Mouse (Mus musculus) forebrain, embryonic 14.5 days (tissue): Measurements from ENCODE around the gene Btla. TPM values are rescaled to one million over a fixed set of nuclear protein-coding genes. Genes with fewer than 3 reads are reported as not detected.
A peak's percentile ranks its signal among the peaks of the same experiment; 100 is the strongest.

Experiments used
- ATAC-seq: fragments of 200-750 bp; cut with Nextera tagmentation; 2 replicates; pipeline ENCODE4 v1.8.0; 2017; ENCODE audit warnings: mild to moderate bottlenecking, moderate library complexity
- DNase-seq: peaks from one replicate; pipeline ENCODE4 v3.0.0-alpha.2; 2015; ENCODE audit warnings: low spot score
- H3K27ac ChIP-seq: fragments of 300-500 bp; sonication (generic); 2 replicates; pipeline ENCODE4 v1.5.1; 2014; ENCODE audit warnings: low read depth, mild to moderate bottlenecking, control low read depth, low read length, moderate library complexity
- H3K27me3 ChIP-seq: fragments of 300-500 bp; sonication (generic); replicated peaks from 2 replicates; pipeline ENCODE4 v1.6.1; 2014; ENCODE audit warnings: low read length, control low read depth, mixed read lengths; ENCODE audit not compliant: control insufficient read depth, insufficient read depth
- H3K36me3 ChIP-seq: fragments of 300-500 bp; sonication (generic); 2 replicates; pipeline ENCODE4 v1.6.1; 2014; ENCODE audit warnings: low read length, control low read depth; ENCODE audit not compliant: control insufficient read depth, insufficient read depth
- H3K4me1 ChIP-seq: fragments of 300-500 bp; sonication (generic); 2 replicates; pipeline ENCODE4 v1.6.1; 2014; ENCODE audit warnings: antibody characterized with exemption, low read length, control low read depth; ENCODE audit not compliant: control insufficient read depth, insufficient read depth
- H3K4me2 ChIP-seq: fragments of 300-500 bp; sonication (generic); 2 replicates; pipeline ENCODE4 v1.6.1; 2014; ENCODE audit warnings: mild to moderate bottlenecking, control low read depth, low read length
- H3K4me3 ChIP-seq: fragments of 300-500 bp; sonication (generic); 2 replicates; pipeline ENCODE4 v1.5.1; 2014; ENCODE audit warnings: low read depth, low read length, control low read depth
- H3K9ac ChIP-seq: fragments of 300-500 bp; sonication (generic); 2 replicates; pipeline ENCODE4 v1.6.1; 2014; ENCODE audit warnings: mild to moderate bottlenecking, low read length, control low read depth, moderate library complexity
- H3K9me3 ChIP-seq: fragments of 300-500 bp; sonication (generic); replicated peaks from 2 replicates; pipeline ENCODE4 v1.6.1; 2016; ENCODE audit warnings: low read length, control low read depth, mixed read lengths; ENCODE audit not compliant: control insufficient read depth
- WGBS: fragments of 180-500 bp; shearing (Covaris S2); extraction: QIAGEN DNeasy Blood & Tissue Kit; methylation state at CpG from one replicate; pipeline ENCODE4 v1.1.7; 2014; 5-methylcytosine and 5-hydroxymethylcytosine counted together
- polyA plus RNA-seq: library from polyadenylated mRNA; unstranded; fragments of >200 nt; fragmentation: Nextera tagmentation; extraction: Ambion mirVana; gene quantifications from 2 replicates; pipeline ENCODE4 v1.2.1, GENCODE M21; 2014

The Btla gene
- polyA plus RNA-seq, 1 experiment from 2014 or later = 0.13 TPM

- no peak for ATAC-seq
- Histone ChIP-seq H3K27ac (no peak overlapping the region), H3K4me3 (no peak overlapping the region), H3K4me1 (no peaks in the 10 kb centered on the region), H3K27me3 (no peaks in the 10 kb centered on the region), H3K36me3 (no peaks in the 10 kb centered on the region), H3K4me2 (no peak overlapping the region), H3K9me3 (no peaks in the 10 kb centered on the region), H3K9ac (no peak overlapping the region)
- no peak for DNase-seq
- WGBS = 91% methylated on average over 3 of the region's 3 CpGs
Measured at GRCm38 (mm10) chr16:45222771-45223170, 1.3 kb upstream of the Btla start.

GRCm38 (mm10) chr16:45224431-45225008 is 405 bp downstream of the Btla start:
- H3K27me3 ChIP-seq = no peaks in the 10 kb centered on the region
- H3K9ac ChIP-seq = no peak overlapping the region
- no peak for DNase-seq
- H3K36me3 ChIP-seq = no peaks in the 10 kb centered on the region
- no peaks in the 10 kb centered on the region for H3K9me3 ChIP-seq
- no peak overlapping the region for H3K27ac ChIP-seq
- no peak for ATAC-seq
- no peaks in the 10 kb centered on the region for H3K4me1 ChIP-seq
- no peak overlapping the region for H3K4me2 ChIP-seq
- H3K4me3 ChIP-seq = no peak overlapping the region
- WGBS = 63% methylated on average over 4 of the region's 4 CpGs

GRCm38 (mm10) chr16:45227002-45227401 is 2.9 kb downstream of the Btla start:
- no peaks in the 10 kb centered on the region for H3K36me3 ChIP-seq
- H3K27ac ChIP-seq = no peak overlapping the region
- 41% methylated on average over 1 of the region's 1 CpGs for WGBS
- no peak overlapping the region for H3K9ac ChIP-seq
- no peaks in the 10 kb centered on the region for H3K9me3 ChIP-seq
- H3K4me3 ChIP-seq = no peak overlapping the region
- no peaks in the 10 kb centered on the region for H3K4me1 ChIP-seq
- ATAC-seq (no peak), DNase-seq (no peak)
- no peak overlapping the region for H3K4me2 ChIP-seq
- H3K27me3 ChIP-seq = no peaks in the 10 kb centered on the region

GRCm38 (mm10) chr16:45231296-45231695 is 7.2 kb downstream of the Btla start:
- Histone ChIP-seq H3K4me3 (no peak overlapping the region), H3K9me3 (no peaks in the 10 kb centered on the region), H3K27ac (no peak overlapping the region), H3K27me3 (no peaks in the 10 kb centered on the region), H3K4me2 (no peak overlapping the region), H3K9ac (no peak overlapping the region), H3K4me1 (no peaks in the 10 kb centered on the region), H3K36me3 (no peaks in the 10 kb centered on the region)
- ATAC-seq (no peak), DNase-seq (no peak)
- WGBS = 95% methylated on average over 1 of the region's 1 CpGs

- 65% methylated on average over 3 of the region's 3 CpGs for WGBS
- Histone ChIP-seq H3K27me3 (no peaks in the 10 kb centered on the region), H3K9me3 (no peaks in the 10 kb centered on the region), H3K4me1 (no peaks in the 10 kb centered on the region), H3K27ac (no peak overlapping the region), H3K36me3 (no peaks in the 10 kb centered on the region), H3K4me3 (no peak overlapping the region), H3K9ac (no peak overlapping the region), H3K4me2 (no peak overlapping the region)
- no peak for ATAC-seq
- DNase-seq = no peak
Measured at GRCm38 (mm10) chr16:45233007-45233406, 8.9 kb downstream of the Btla start.

GRCm38 (mm10) chr16:45242700-45243099 is 18.6 kb downstream of the Btla start:
- peak; percentile 63; the same call in 1 of the 2 replicates for ATAC-seq

GRCm38 (mm10) chr16:45244930-45245472 is 20.9 kb downstream of the Btla start:
- WGBS = 8% methylated on average over 3 of the region's 3 CpGs
- Histone ChIP-seq H3K27me3 (no peaks in the 10 kb centered on the region), H3K4me2 (no peak overlapping the region), H3K4me3 (no peak overlapping the region), H3K4me1 (no peaks in the 10 kb centered on the region), H3K9ac (no peak overlapping the region), H3K27ac (no peak overlapping the region), H3K9me3 (no peaks in the 10 kb centered on the region), H3K36me3 (no peaks in the 10 kb centered on the region)
- DNase-seq (peak; percentile 51), ATAC-seq (peak; percentile 48)

More at GRCm38 (mm10) chr16:45242700-45243099, 18.6 kb downstream of the Btla start:
- no peak overlapping the region for H3K27ac ChIP-seq
- H3K36me3 ChIP-seq = no peaks in the 10 kb centered on the region
- no peak overlapping the region for H3K4me3 ChIP-seq
- H3K9me3 ChIP-seq = no peaks in the 10 kb centered on the region
- 55% methylated on average over 1 of the region's 1 CpGs for WGBS
- H3K4me1 ChIP-seq = no peaks in the 10 kb centered on the region
- DNase-seq = peak; percentile 51
- no peaks in the 10 kb centered on the region for H3K27me3 ChIP-seq
- no peak overlapping the region for H3K4me2 ChIP-seq
- no peak overlapping the region for H3K9ac ChIP-seq

- no peaks in the 10 kb centered on the region for H3K36me3 ChIP-seq
- H3K4me2 ChIP-seq = no peak overlapping the region
- H3K9me3 ChIP-seq = no peaks in the 10 kb centered on the region
- no peak overlapping the region for H3K4me3 ChIP-seq
- ATAC-seq (no peak), DNase-seq (no peak)
- H3K27ac ChIP-seq = no peak overlapping the region
- no peaks in the 10 kb centered on the region for H3K27me3 ChIP-seq
- no peak overlapping the region for H3K9ac ChIP-seq
- no peaks in the 10 kb centered on the region for H3K4me1 ChIP-seq
- 79% methylated on average over 2 of the region's 2 CpGs for WGBS
Measured at GRCm38 (mm10) chr16:45249761-45250160, 25.6 kb downstream of the Btla start.

- ATAC-seq (peak; percentile 60; the same call in 1 of the 2 replicates), DNase-seq (peak; percentile 49)
Measured at GRCm38 (mm10) chr16:45250317-45250716, 26.2 kb downstream of the Btla start.

More at GRCm38 (mm10) chr16:45250317-45250716, 26.2 kb downstream of the Btla start:
- Histone ChIP-seq H3K27me3 (no peaks in the 10 kb centered on the region), H3K27ac (no peak overlapping the region), H3K4me3 (no peak overlapping the region), H3K9me3 (no peaks in the 10 kb centered on the region), H3K36me3 (no peaks in the 10 kb centered on the region), H3K4me1 (no peaks in the 10 kb centered on the region), H3K9ac (no peak overlapping the region), H3K4me2 (no peak overlapping the region)
